Mouse (Mus musculus): ENCODE results near the gene Uqcc1. TPM values are rescaled to one million over a fixed set of nuclear protein-coding genes. Genes with fewer than 3 reads are reported as not detected.

Uqcc1 gene
- polyA plus RNA-seq, 1 experiment from 2014 or later: 116 TPM

DNA sequence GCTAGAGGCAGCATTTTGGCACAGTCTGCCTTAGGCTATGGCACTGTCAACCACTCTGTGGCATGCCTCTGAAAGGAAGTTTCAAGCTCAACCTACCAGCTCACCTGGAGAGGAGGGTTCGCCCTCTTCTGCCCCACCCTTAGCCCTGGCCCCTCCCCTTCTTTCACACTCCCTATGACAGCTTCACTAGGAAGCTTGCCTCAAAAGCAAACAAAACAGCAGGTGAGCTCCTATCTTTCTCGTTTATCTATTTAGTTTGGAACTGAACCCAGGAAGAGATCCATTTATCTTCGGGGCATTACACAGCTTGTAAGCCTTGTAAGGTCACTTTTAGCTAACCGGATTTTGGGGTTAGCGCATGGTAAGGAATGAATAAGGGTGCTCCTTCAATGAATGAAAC lies 60.3 kb downstream of the Uqcc1 start:
- H3K4me1 ChIP-seq (ENCODE audit: control insufficient read depth in 2 of 2, insufficient read depth in 2 of 2, low read length in 2 of 2): no peaks in the 10 kb centered on the region
- H3K9ac ChIP-seq (ENCODE audit: low read length): no peak overlapping the region
- H3K4me2 ChIP-seq (ENCODE audit: low read length): no peak overlapping the region
- no peak for ATAC-seq (ENCODE audit: insufficient number of reproducible peaks, insufficient read depth, low FRiP score, low read depth)
- WGBS: 66% methylated on average over 5 of the region's 5 CpGs
- H3K27me3 ChIP-seq (ENCODE audit: control insufficient read depth, insufficient read depth, low read length): no peaks in the 10 kb centered on the region
- no peak overlapping the region for H3K4me3 ChIP-seq (ENCODE audit: control insufficient read depth in 1 of 2, insufficient read depth in 1 of 2, low read depth in 1 of 2, low read length in 2 of 2)
- H3K27ac ChIP-seq (replicated peaks in 1 of 2; ENCODE audit: control insufficient read depth in 1 of 2, insufficient read depth in 1 of 2, low read depth in 2 of 2, low read length in 2 of 2): no peak overlapping the region
- no peaks in the 10 kb centered on the region for H3K9me3 ChIP-seq (ENCODE audit: control insufficient read depth, low read length)
- H3K36me3 ChIP-seq (ENCODE audit: control insufficient read depth, insufficient read depth, low read length): peaks cover 50% of the 10 kb centered on the region

DNA sequence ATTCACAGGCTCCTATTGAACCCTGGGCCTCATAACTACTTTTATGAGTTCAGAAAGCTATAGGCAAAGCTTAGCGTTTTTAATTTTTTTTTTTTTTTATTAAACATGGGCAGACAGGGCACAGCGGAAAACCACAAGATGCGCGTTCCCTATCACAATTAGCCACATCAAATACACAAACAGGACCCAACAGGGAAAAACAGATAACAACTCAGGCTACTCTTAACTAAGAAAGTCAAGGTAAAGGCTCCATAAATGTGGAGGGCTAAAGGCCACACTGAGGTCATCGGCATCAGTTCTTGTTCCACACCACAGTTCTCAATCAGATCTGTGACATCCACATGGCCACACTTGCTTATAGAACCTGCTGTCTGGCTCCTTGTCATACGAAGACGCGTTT lies 61.8 kb downstream of the Uqcc1 start:
- H3K4me3 ChIP-seq (ENCODE audit: control insufficient read depth in 1 of 2, insufficient read depth in 1 of 2, low read depth in 1 of 2, low read length in 2 of 2): no peak overlapping the region
- H3K36me3 ChIP-seq (ENCODE audit: control insufficient read depth, insufficient read depth, low read length): peaks cover 44% of the 10 kb centered on the region
- WGBS: 94% methylated on average over 8 of the region's 8 CpGs
- no peaks in the 10 kb centered on the region for H3K27me3 ChIP-seq (ENCODE audit: control insufficient read depth, insufficient read depth, low read length)
- no peaks in the 10 kb centered on the region for H3K9me3 ChIP-seq (ENCODE audit: control insufficient read depth, low read length)
- no peak overlapping the region for H3K9ac ChIP-seq (ENCODE audit: low read length)
- H3K4me1 ChIP-seq (ENCODE audit: control insufficient read depth in 2 of 2, insufficient read depth in 2 of 2, low read length in 2 of 2): no peaks in the 10 kb centered on the region
- H3K4me2 ChIP-seq (ENCODE audit: low read length): no peak overlapping the region
- H3K27ac ChIP-seq (replicated peaks in 1 of 2; ENCODE audit: control insufficient read depth in 1 of 2, insufficient read depth in 1 of 2, low read depth in 2 of 2, low read length in 2 of 2): no peak overlapping the region
- ATAC-seq (ENCODE audit: insufficient number of reproducible peaks, insufficient read depth, low FRiP score, low read depth): no peak

DNA sequence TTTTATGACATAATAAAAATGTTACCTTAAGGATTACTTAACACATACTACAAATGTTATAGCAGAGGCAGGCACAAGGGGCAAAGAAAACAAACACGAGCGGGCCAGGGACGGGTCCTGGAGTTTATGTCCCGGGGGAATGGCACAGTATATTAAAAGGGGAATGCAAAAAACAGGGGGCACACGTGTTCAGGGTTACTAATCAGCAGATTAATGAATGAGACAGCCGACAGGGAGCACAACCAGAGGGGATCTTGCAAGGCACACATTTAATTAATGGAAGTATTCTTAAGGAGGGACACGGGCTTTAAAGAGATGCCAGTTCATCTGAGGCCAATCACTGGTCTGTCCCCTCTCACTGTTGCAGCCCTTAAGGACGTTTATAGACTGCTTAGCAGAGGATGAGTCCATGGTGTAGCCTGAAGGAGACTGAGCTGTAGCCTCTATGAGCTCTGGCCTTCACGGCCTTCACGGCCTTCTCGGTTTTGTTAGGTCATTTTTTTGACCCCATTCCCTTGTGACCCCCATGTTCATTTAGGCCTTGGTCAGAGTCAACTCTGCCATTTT lies 66.7 kb downstream of the Uqcc1 start:
- Histone ChIP-seq H3K4me2 (ENCODE audit: low read length) (no peak overlapping the region), H3K27me3 (ENCODE audit: control insufficient read depth, insufficient read depth, low read length) (no peaks in the 10 kb centered on the region), H3K9ac (ENCODE audit: low read length) (no peak overlapping the region), H3K36me3 (ENCODE audit: control insufficient read depth, insufficient read depth, low read length) (peaks cover 20% of the 10 kb centered on the region), H3K4me3 (ENCODE audit: control insufficient read depth in 1 of 2, insufficient read depth in 1 of 2, low read depth in 1 of 2, low read length in 2 of 2) (no peak overlapping the region), H3K9me3 (ENCODE audit: control insufficient read depth, low read length) (no peaks in the 10 kb centered on the region), H3K27ac (replicated peaks in 1 of 2; ENCODE audit: control insufficient read depth in 1 of 2, insufficient read depth in 1 of 2, low read depth in 2 of 2, low read length in 2 of 2) (no peak overlapping the region), H3K4me1 (ENCODE audit: control insufficient read depth in 2 of 2, insufficient read depth in 2 of 2, low read length in 2 of 2) (no peaks in the 10 kb centered on the region)
- 82% methylated on average over 11 of the region's 11 CpGs for WGBS
- ATAC-seq (ENCODE audit: insufficient number of reproducible peaks, insufficient read depth, low FRiP score, low read depth): no peak

DNA sequence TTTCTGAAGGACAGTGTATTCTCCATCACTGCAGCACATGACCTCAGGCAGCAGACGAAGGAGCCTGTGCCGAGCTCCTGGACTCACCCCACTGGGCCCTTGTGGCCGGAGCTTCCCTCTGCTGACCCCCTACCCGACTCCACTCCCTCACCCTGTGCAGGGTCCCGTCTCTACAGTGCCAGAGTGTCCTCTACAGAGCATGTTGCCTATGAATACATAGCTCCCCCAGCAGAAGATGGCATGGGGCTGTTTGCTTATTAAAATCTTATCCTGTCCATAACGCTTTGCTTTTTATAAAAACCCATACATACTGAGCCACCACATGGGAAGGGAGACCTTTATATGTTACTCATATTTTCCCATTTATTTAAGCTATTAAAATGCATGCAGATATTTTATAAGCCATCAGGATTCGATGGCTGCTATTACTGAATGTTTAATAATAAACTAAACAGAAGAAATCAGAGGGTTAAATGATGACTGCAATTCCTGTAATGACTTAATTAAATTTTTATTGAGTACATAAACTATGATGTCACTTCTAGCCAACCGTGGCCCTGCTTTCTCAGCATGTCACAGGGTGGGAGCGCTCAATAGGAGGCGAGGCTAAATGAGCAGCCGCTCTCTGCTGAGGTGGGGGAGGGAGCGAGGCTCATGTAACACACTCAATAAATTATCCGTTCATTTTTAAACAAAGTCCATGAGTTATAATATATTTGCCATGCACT lies 67.4 kb downstream of the Uqcc1 start:
- WGBS: 87% methylated on average over 13 of the region's 13 CpGs
- Histone ChIP-seq H3K27ac (replicated peaks in 1 of 2; ENCODE audit: control insufficient read depth in 1 of 2, insufficient read depth in 1 of 2, low read depth in 2 of 2, low read length in 2 of 2) (no peak overlapping the region), H3K27me3 (ENCODE audit: control insufficient read depth, insufficient read depth, low read length) (no peaks in the 10 kb centered on the region), H3K36me3 (ENCODE audit: control insufficient read depth, insufficient read depth, low read length) (peaks cover 23% of the 10 kb centered on the region), H3K9me3 (ENCODE audit: control insufficient read depth, low read length) (no peaks in the 10 kb centered on the region), H3K9ac (ENCODE audit: low read length) (no peak overlapping the region), H3K4me2 (ENCODE audit: low read length) (no peak overlapping the region), H3K4me3 (ENCODE audit: control insufficient read depth in 1 of 2, insufficient read depth in 1 of 2, low read depth in 1 of 2, low read length in 2 of 2) (no peak overlapping the region), H3K4me1 (ENCODE audit: control insufficient read depth in 2 of 2, insufficient read depth in 2 of 2, low read length in 2 of 2) (no peaks in the 10 kb centered on the region)
- no peak for ATAC-seq (ENCODE audit: insufficient number of reproducible peaks, insufficient read depth, low FRiP score, low read depth)

DNA sequence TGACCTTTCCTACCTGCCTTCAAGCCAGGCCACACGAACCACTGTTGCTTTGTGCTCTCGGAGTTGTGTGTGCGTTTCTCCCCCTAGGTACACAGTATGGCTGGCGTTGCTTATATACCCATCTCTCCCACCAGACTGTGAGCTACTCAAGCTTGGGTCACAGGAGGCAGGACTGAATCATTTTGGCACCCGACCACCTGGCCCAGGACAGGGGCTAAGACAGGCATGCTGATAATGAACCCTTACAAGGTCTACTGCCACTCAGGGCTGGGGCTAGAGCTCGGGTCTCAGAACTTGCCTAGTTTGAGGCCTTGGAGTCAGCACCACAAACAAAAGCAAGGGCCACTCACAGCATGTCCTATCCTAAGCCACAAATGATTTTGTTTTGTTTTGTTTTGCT lies 68.5 kb downstream of the Uqcc1 start:
- no peak for ATAC-seq (ENCODE audit: insufficient number of reproducible peaks, insufficient read depth, low FRiP score, low read depth)
- Histone ChIP-seq H3K4me3 (ENCODE audit: control insufficient read depth in 1 of 2, insufficient read depth in 1 of 2, low read depth in 1 of 2, low read length in 2 of 2) (no peak overlapping the region), H3K4me2 (ENCODE audit: low read length) (no peak overlapping the region), H3K4me1 (ENCODE audit: control insufficient read depth in 2 of 2, insufficient read depth in 2 of 2, low read length in 2 of 2) (no peaks in the 10 kb centered on the region), H3K9ac (ENCODE audit: low read length) (no peak overlapping the region), H3K27me3 (ENCODE audit: control insufficient read depth, insufficient read depth, low read length) (no peaks in the 10 kb centered on the region), H3K27ac (replicated peaks in 1 of 2; ENCODE audit: control insufficient read depth in 1 of 2, insufficient read depth in 1 of 2, low read depth in 2 of 2, low read length in 2 of 2) (no peak overlapping the region), H3K36me3 (ENCODE audit: control insufficient read depth, insufficient read depth, low read length) (peaks cover 33% of the 10 kb centered on the region), H3K9me3 (ENCODE audit: control insufficient read depth, low read length) (no peaks in the 10 kb centered on the region)
- 88% methylated on average over 6 of the region's 6 CpGs for WGBS

DNA sequence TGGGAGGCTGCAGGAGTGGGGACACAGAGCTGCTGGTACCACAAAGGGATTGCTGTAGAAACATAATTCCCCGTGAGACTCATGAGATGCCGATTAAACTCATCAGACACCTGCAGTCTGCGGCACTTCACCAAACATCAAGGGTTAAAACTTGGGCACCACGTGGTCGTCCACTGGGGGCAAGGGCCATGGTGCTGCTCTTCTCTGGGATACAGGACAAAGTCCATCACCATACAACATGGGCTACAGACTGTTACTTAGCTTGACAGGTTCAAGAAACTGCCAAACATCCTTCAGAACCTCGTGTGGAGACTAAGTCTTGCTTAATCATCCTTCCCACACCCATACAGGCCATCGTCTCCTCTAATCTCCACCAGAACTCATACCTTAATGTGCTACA lies 70.0 kb downstream of the Uqcc1 start:
- H3K9me3 ChIP-seq (ENCODE audit: control insufficient read depth, low read length): no peaks in the 10 kb centered on the region
- no peak overlapping the region for H3K4me2 ChIP-seq (ENCODE audit: low read length)
- WGBS: 85% methylated on average over 7 of the region's 7 CpGs
- peaks cover 47% of the 10 kb centered on the region for H3K36me3 ChIP-seq (ENCODE audit: control insufficient read depth, insufficient read depth, low read length)
- ATAC-seq (ENCODE audit: insufficient number of reproducible peaks, insufficient read depth, low FRiP score, low read depth): no peak
- H3K27ac ChIP-seq (replicated peaks in 1 of 2; ENCODE audit: control insufficient read depth in 1 of 2, insufficient read depth in 1 of 2, low read depth in 2 of 2, low read length in 2 of 2): no peak overlapping the region
- no peaks in the 10 kb centered on the region for H3K27me3 ChIP-seq (ENCODE audit: control insufficient read depth, insufficient read depth, low read length)
- H3K9ac ChIP-seq (ENCODE audit: low read length): no peak overlapping the region
- H3K4me3 ChIP-seq (ENCODE audit: control insufficient read depth in 1 of 2, insufficient read depth in 1 of 2, low read depth in 1 of 2, low read length in 2 of 2): no peak overlapping the region
- H3K4me1 ChIP-seq (ENCODE audit: control insufficient read depth in 2 of 2, insufficient read depth in 2 of 2, low read length in 2 of 2): no peaks in the 10 kb centered on the region

DNA sequence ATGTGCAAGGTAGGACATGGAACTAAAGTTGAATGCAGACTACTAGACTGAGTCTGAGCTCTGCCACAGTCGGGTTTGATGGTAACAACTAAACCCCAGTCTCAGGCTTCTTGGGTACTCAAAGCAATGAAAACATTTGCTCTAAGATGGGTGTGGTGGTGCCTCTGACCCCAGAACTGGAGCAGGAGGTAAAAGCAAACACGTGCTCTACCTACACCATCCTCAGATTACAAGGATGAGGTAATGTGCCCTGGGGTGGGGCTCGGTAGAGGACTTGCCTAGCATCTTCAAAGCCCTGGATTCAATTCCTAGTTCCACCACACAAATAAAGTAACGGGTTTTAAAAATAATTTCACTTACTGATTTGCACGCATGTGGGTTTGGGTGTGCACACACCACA lies 77.6 kb downstream of the Uqcc1 start:
- no peaks in the 10 kb centered on the region for H3K4me1 ChIP-seq (ENCODE audit: control insufficient read depth in 2 of 2, insufficient read depth in 2 of 2, low read length in 2 of 2)
- H3K4me3 ChIP-seq (ENCODE audit: control insufficient read depth in 1 of 2, insufficient read depth in 1 of 2, low read depth in 1 of 2, low read length in 2 of 2): no peak overlapping the region
- 93% methylated on average over 5 of the region's 5 CpGs for WGBS
- ATAC-seq (ENCODE audit: insufficient number of reproducible peaks, insufficient read depth, low FRiP score, low read depth): no peak
- no peaks in the 10 kb centered on the region for H3K27me3 ChIP-seq (ENCODE audit: control insufficient read depth, insufficient read depth, low read length)
- H3K36me3 ChIP-seq (ENCODE audit: control insufficient read depth, insufficient read depth, low read length): peaks cover 88% of the 10 kb centered on the region
- no peak overlapping the region for H3K4me2 ChIP-seq (ENCODE audit: low read length)
- no peaks in the 10 kb centered on the region for H3K9me3 ChIP-seq (ENCODE audit: control insufficient read depth, low read length)
- H3K9ac ChIP-seq (ENCODE audit: low read length): no peak overlapping the region
- H3K27ac ChIP-seq (replicated peaks in 1 of 2; ENCODE audit: control insufficient read depth in 1 of 2, insufficient read depth in 1 of 2, low read depth in 2 of 2, low read length in 2 of 2): no peak overlapping the region

DNA sequence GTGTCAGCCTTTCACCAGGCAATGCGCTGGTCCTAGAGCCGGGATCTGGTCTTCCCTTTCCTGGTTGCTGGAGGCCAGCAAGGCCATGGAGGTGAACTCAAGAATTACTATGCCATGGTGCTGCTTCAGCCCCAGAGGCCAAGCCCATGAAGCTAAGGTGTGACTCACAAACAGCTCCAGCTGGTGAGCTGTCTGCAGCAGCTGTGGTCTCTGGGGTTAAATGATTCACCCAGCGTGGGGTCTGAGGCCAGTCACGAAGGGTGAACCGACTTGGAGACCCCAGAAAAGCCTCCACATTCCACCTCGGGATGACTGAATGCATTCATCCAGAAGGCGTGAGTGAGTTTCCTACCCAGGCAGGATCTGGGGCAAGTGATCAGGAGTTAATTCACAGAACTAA lies 80.0 kb downstream of the Uqcc1 start:
- Histone ChIP-seq H3K4me2 (ENCODE audit: low read length) (no peak overlapping the region), H3K27me3 (ENCODE audit: control insufficient read depth, insufficient read depth, low read length) (no peaks in the 10 kb centered on the region), H3K27ac (replicated peaks in 1 of 2; ENCODE audit: control insufficient read depth in 1 of 2, insufficient read depth in 1 of 2, low read depth in 2 of 2, low read length in 2 of 2) (no peak overlapping the region), H3K36me3 (ENCODE audit: control insufficient read depth, insufficient read depth, low read length) (peaks cover 89% of the 10 kb centered on the region), H3K9ac (ENCODE audit: low read length) (no peak overlapping the region), H3K4me1 (ENCODE audit: control insufficient read depth in 2 of 2, insufficient read depth in 2 of 2, low read length in 2 of 2) (no peaks in the 10 kb centered on the region), H3K9me3 (ENCODE audit: control insufficient read depth, low read length) (no peaks in the 10 kb centered on the region), H3K4me3 (ENCODE audit: control insufficient read depth in 1 of 2, insufficient read depth in 1 of 2, low read depth in 1 of 2, low read length in 2 of 2) (no peak overlapping the region)
- no peak for ATAC-seq (ENCODE audit: insufficient number of reproducible peaks, insufficient read depth, low FRiP score, low read depth)
- WGBS: 84% methylated on average over 7 of the region's 7 CpGs

Data from heart, embryonic 14.5 days (tissue).